Mouse (Mus musculus): ENCODE data around the gene Mvb12b.

DNA sequence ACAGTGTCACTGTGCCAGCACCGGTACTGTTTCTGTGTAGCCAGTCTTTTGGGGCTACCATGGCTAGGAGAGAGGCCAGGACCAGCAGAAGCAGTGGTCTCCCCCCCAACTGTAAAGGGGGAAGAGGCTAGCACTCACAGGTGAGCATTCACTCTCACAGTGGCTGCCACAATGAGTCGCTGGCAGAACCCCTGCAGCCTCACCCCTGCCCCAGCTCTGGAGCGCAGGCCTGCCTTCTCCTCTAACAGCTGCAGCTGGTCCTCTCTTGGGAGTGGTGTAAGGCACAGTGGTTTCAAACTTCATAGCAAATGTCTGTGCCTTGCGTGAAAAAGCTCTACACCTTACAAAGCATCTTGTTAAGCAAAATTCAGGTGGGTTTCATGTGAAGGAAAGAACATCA is 70.7 kb downstream of the Mvb12b start:
- TF ChIP-seq GATA1 (IDR thresholded peaks at IDR 0.05; ENCODE audit: borderline replicate concordance, low read length) = no peak
- no peak for TF ChIP-seq CTCF (IDR thresholded peaks at IDR 0.05; ENCODE audit: low read depth, low read length)
- TF ChIP-seq TAL1 (conservative IDR thresholded peaks at IDR 0.05; ENCODE audit: low read depth, low read length) = no peak
- TF ChIP-seq POLR2AphosphoS5 (IDR thresholded peaks at IDR 0.05; ENCODE audit: insufficient replicate concordance, low read depth, low read length) = no peak
